Mouse (Mus musculus): Measurements from ENCODE around the gene Kcnj6.

DNA sequence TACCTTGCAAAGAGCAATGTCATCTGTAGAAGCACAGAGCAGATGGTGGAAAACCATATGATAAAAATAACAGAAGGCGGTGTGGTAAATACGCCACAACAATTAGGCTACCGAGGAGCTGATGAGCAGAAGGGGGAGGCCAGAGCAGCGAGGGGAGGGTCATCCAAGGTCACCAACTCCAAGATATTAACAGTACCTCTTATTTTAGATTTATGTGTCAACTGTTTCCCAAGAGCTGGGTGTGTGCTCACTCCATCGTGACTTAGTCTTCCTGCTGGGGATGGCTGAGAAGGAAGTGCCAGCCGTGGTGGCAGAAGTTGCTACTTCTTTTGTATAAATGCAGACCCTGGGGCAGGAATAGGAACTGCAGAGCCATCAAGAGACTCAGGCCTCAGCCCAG lies 28.6 kb downstream of the Kcnj6 start:
- no peak for TF ChIP-seq ZC3H11A (IDR thresholded peaks at IDR 0.05; ENCODE audit: borderline replicate concordance, low read depth, low read length)
- no peak for TF ChIP-seq CHD2 (IDR thresholded peaks at IDR 0.05; ENCODE audit: low read depth, low read length)

All from ES-E14 (cell line).